Mouse (Mus musculus): Measurements from ENCODE around the gene Rars2. TPM values are rescaled to one million over a fixed set of nuclear protein-coding genes. Genes with fewer than 3 reads are reported as not detected.

Gene Rars2
- polyA plus RNA-seq, 1 experiment from 2014 or later, result 63.4 TPM

- Histone ChIP-seq H3K4me1 (replicated peaks; ENCODE audit: control insufficient read depth, insufficient read depth, low read length) (no peaks in the 10 kb centered on the region), H3K36me3 (ENCODE audit: control insufficient read depth, insufficient read depth) (peaks cover 33% of the 10 kb centered on the region), H3K9ac (replicated peaks; ENCODE audit: low read depth, low read length) (no peak overlapping the region), H3K27me3 (replicated peaks; ENCODE audit: control insufficient read depth, insufficient read depth, low read length) (no peaks in the 10 kb centered on the region), H3K9me3 (ENCODE audit: control insufficient read depth, low read length) (no peaks in the 10 kb centered on the region), H3K4me3 (replicated peaks; ENCODE audit: low read length) (no peak overlapping the region), H3K27ac (ENCODE audit: low read length) (no peak overlapping the region), H3K4me2 (ENCODE audit: low read length) (no peak overlapping the region)
- no peak for ATAC-seq
- WGBS, result 98% methylated on average over 2 of the region's 2 CpGs
These were observed 46.8 kb downstream of the Rars2 start for GRCm38 (mm10) chr4:34661514-34661913.

- 89% methylated on average over 6 of the region's 6 CpGs for WGBS
- Histone ChIP-seq H3K4me1 (replicated peaks; ENCODE audit: control insufficient read depth, insufficient read depth, low read length) (no peaks in the 10 kb centered on the region), H3K4me2 (ENCODE audit: low read length) (no peak overlapping the region), H3K27ac (ENCODE audit: low read length) (no peak overlapping the region), H3K9ac (replicated peaks; ENCODE audit: low read depth, low read length) (no peak overlapping the region), H3K36me3 (ENCODE audit: control insufficient read depth, insufficient read depth) (peaks cover 32% of the 10 kb centered on the region), H3K27me3 (replicated peaks; ENCODE audit: control insufficient read depth, insufficient read depth, low read length) (no peaks in the 10 kb centered on the region), H3K9me3 (ENCODE audit: control insufficient read depth, low read length) (no peaks in the 10 kb centered on the region), H3K4me3 (replicated peaks; ENCODE audit: low read length) (no peak overlapping the region)
- ATAC-seq, result no peak
These were observed 47.2 kb downstream of the Rars2 start for GRCm38 (mm10) chr4:34661927-34662326.

- H3K27me3 ChIP-seq (replicated peaks; ENCODE audit: control insufficient read depth, insufficient read depth, low read length), result no peaks in the 10 kb centered on the region
These were observed 53.2 kb downstream of the Rars2 start for GRCm38 (mm10) chr4:34667923-34668322.

GRCm38 (mm10) chr4:34673721-34674120 lies 59.0 kb downstream of the Rars2 start:
- H3K27ac ChIP-seq (ENCODE audit: low read length), result no peak overlapping the region
- no peak overlapping the region for H3K9ac ChIP-seq (replicated peaks; ENCODE audit: low read depth, low read length)
- no peak for ATAC-seq
- H3K27me3 ChIP-seq (replicated peaks; ENCODE audit: control insufficient read depth, insufficient read depth, low read length), result no peaks in the 10 kb centered on the region
- no peaks in the 10 kb centered on the region for H3K4me1 ChIP-seq (replicated peaks; ENCODE audit: control insufficient read depth, insufficient read depth, low read length)
- WGBS, result 91% methylated on average over 5 of the region's 5 CpGs
- no peak overlapping the region for H3K4me3 ChIP-seq (replicated peaks; ENCODE audit: low read length)
- H3K9me3 ChIP-seq (ENCODE audit: control insufficient read depth, low read length), result no peaks in the 10 kb centered on the region
- no peak overlapping the region for H3K4me2 ChIP-seq (ENCODE audit: low read length)
- H3K36me3 ChIP-seq (ENCODE audit: control insufficient read depth, insufficient read depth), result peaks cover 11% of the 10 kb centered on the region

More at GRCm38 (mm10) chr4:34667923-34668322, 53.2 kb downstream of the Rars2 start:
- Histone ChIP-seq H3K9me3 (ENCODE audit: control insufficient read depth, low read length) (no peaks in the 10 kb centered on the region; the same call in 1 of the 2 replicates), H3K27ac (ENCODE audit: low read length) (no peak overlapping the region), H3K4me1 (replicated peaks; ENCODE audit: control insufficient read depth, insufficient read depth, low read length) (no peaks in the 10 kb centered on the region), H3K4me2 (ENCODE audit: low read length) (no peak overlapping the region), H3K36me3 (ENCODE audit: control insufficient read depth, insufficient read depth) (peaks cover 23% of the 10 kb centered on the region), H3K4me3 (replicated peaks; ENCODE audit: low read length) (no peak overlapping the region), H3K9ac (replicated peaks; ENCODE audit: low read depth, low read length) (no peak overlapping the region)
- ATAC-seq, result no peak
- 89% methylated on average over 5 of the region's 5 CpGs for WGBS

GRCm38 (mm10) chr4:34680530-34680929 lies 65.8 kb downstream of the Rars2 start:
- no peak overlapping the region for H3K27ac ChIP-seq (ENCODE audit: low read length)
- WGBS, result 85% methylated on average over 5 of the region's 5 CpGs
- no peak for ATAC-seq
- no peaks in the 10 kb centered on the region for H3K4me1 ChIP-seq (replicated peaks; ENCODE audit: control insufficient read depth, insufficient read depth, low read length)
- H3K36me3 ChIP-seq (ENCODE audit: control insufficient read depth, insufficient read depth), result peaks cover 7% of the 10 kb centered on the region
- H3K27me3 ChIP-seq (replicated peaks; ENCODE audit: control insufficient read depth, insufficient read depth, low read length), result no peaks in the 10 kb centered on the region
- H3K9me3 ChIP-seq (ENCODE audit: control insufficient read depth, low read length), result no peaks in the 10 kb centered on the region
- H3K4me3 ChIP-seq (replicated peaks; ENCODE audit: low read length), result no peak overlapping the region
- no peak overlapping the region for H3K4me2 ChIP-seq (ENCODE audit: low read length)
- no peak overlapping the region for H3K9ac ChIP-seq (replicated peaks; ENCODE audit: low read depth, low read length)

GRCm38 (mm10) chr4:34686874-34687567 lies 72.3 kb downstream of the Rars2 start, which contains the start of gene Slc35a1:
Slc35a1 (minus strand) TSS chr4:34687438.
- peak within 1 kb of the TSS; percentile 56 for H3K4me2 ChIP-seq (ENCODE audit: low read length)
- H3K9me3 ChIP-seq (ENCODE audit: control insufficient read depth, low read length), result no peaks in the 10 kb centered on the region
- peaks cover 10% of the 10 kb centered on the region for H3K4me1 ChIP-seq (replicated peaks; ENCODE audit: control insufficient read depth, insufficient read depth, low read length)
- peak within 1 kb of the TSS; percentile 94 for H3K4me3 ChIP-seq (replicated peaks; ENCODE audit: low read length)
- H3K27ac ChIP-seq (ENCODE audit: low read length), result peak within 1 kb of the TSS; percentile 93
- peak within 1 kb of the TSS; percentile 98 for H3K9ac ChIP-seq (replicated peaks; ENCODE audit: low read depth, low read length)
- H3K36me3 ChIP-seq (ENCODE audit: control insufficient read depth, insufficient read depth), result peaks cover 2% of the 10 kb centered on the region; the same call in 1 of the 2 replicates
- ATAC-seq, result peak; percentile 99
- no peaks in the 10 kb centered on the region for H3K27me3 ChIP-seq (replicated peaks; ENCODE audit: control insufficient read depth, insufficient read depth, low read length)
- WGBS, result 0% methylated on average over 64 of the region's 65 CpGs

- Histone ChIP-seq H3K27me3 (replicated peaks; ENCODE audit: control insufficient read depth, insufficient read depth, low read length) (no peaks in the 10 kb centered on the region), H3K9me3 (ENCODE audit: control insufficient read depth, low read length) (no peaks in the 10 kb centered on the region), H3K4me3 (replicated peaks; ENCODE audit: low read length) (no peak overlapping the region), H3K27ac (ENCODE audit: low read length) (no peak overlapping the region), H3K9ac (replicated peaks; ENCODE audit: low read depth, low read length) (no peak overlapping the region), H3K4me1 (replicated peaks; ENCODE audit: control insufficient read depth, insufficient read depth, low read length) (peaks cover 10% of the 10 kb centered on the region), H3K4me2 (ENCODE audit: low read length) (peak overlapping the region; percentile 56), H3K36me3 (ENCODE audit: control insufficient read depth, insufficient read depth) (no peaks in the 10 kb centered on the region)
- ATAC-seq, result no peak
- 73% methylated on average over 3 of the region's 3 CpGs for WGBS
These were observed 73.3 kb downstream of the Rars2 start for GRCm38 (mm10) chr4:34688021-34688420.

GRCm38 (mm10) chr4:34701528-34701927 lies 86.8 kb downstream of the Rars2 start:
- Histone ChIP-seq H3K4me2 (ENCODE audit: low read length) (no peak overlapping the region), H3K9ac (replicated peaks; ENCODE audit: low read depth, low read length) (no peak overlapping the region), H3K36me3 (ENCODE audit: control insufficient read depth, insufficient read depth) (no peaks in the 10 kb centered on the region), H3K4me3 (replicated peaks; ENCODE audit: low read length) (no peak overlapping the region), H3K4me1 (replicated peaks; ENCODE audit: control insufficient read depth, insufficient read depth, low read length) (no peaks in the 10 kb centered on the region), H3K27me3 (replicated peaks; ENCODE audit: control insufficient read depth, insufficient read depth, low read length) (no peaks in the 10 kb centered on the region), H3K9me3 (ENCODE audit: control insufficient read depth, low read length) (no peaks in the 10 kb centered on the region), H3K27ac (ENCODE audit: low read length) (no peak overlapping the region)
- WGBS, result 49% methylated on average over 5 of the region's 5 CpGs
- no peak for ATAC-seq

GRCm38 (mm10) chr4:34702231-34702630 lies 87.5 kb downstream of the Rars2 start:
- Histone ChIP-seq H3K9me3 (ENCODE audit: control insufficient read depth, low read length) (no peaks in the 10 kb centered on the region), H3K27ac (ENCODE audit: low read length) (no peak overlapping the region), H3K4me3 (replicated peaks; ENCODE audit: low read length) (no peak overlapping the region), H3K9ac (replicated peaks; ENCODE audit: low read depth, low read length) (no peak overlapping the region), H3K27me3 (replicated peaks; ENCODE audit: control insufficient read depth, insufficient read depth, low read length) (no peaks in the 10 kb centered on the region), H3K36me3 (ENCODE audit: control insufficient read depth, insufficient read depth) (no peaks in the 10 kb centered on the region), H3K4me1 (replicated peaks; ENCODE audit: control insufficient read depth, insufficient read depth, low read length) (no peaks in the 10 kb centered on the region), H3K4me2 (ENCODE audit: low read length) (no peak overlapping the region)
- WGBS, result 99% methylated on average over 11 of the region's 11 CpGs
- ATAC-seq, result no peak
